Mouse (Mus musculus): ENCODE results near the gene Gpr62.

The Gpr62 gene

GRCm38 (mm10) chr9:106475046-106475445 is 9.3 kb upstream of the Gpr62 start:
- CTCF ChIA-PET: interaction anchor here (0.6 kb wide), 1 partner anchor 176 kb away, joined by 5 read pairs; no protein-coding TSS in a partner anchor

GRCm38 (mm10) chr9:106474456-106474855 is 8.7 kb upstream of the Gpr62 start:
- CTCF ChIA-PET: interaction anchor here (0.6 to 1.1 kb wide), 5 partner anchors 29 to 1074 kb away, joined by 3 to 8 read pairs (median 3); no protein-coding TSS in a partner anchor

- CTCF ChIA-PET: interaction anchor here (0.6 to 1.1 kb wide), 3 partner anchors 28 to 1074 kb away, joined by 3 to 8 read pairs (median 3); no protein-coding TSS in a partner anchor
Measured at GRCm38 (mm10) chr9:106473753-106474105, 8.0 kb upstream of the Gpr62 start.

- CTCF ChIA-PET: interaction anchor here (1.1 kb wide), 1 partner anchor 1075 kb away, joined by 3 read pairs; no protein-coding TSS in a partner anchor
Measured at GRCm38 (mm10) chr9:106473081-106473752, 7.5 kb upstream of the Gpr62 start.

GRCm38 (mm10) chr9:106472321-106472720 is 6.6 kb upstream of the Gpr62 start:
- CTCF ChIA-PET: no interaction called here

GRCm38 (mm10) chr9:106471892-106472291 is 6.2 kb upstream of the Gpr62 start:
- CTCF ChIA-PET: no interaction called here

- CTCF ChIA-PET: no interaction called here
Measured at GRCm38 (mm10) chr9:106470991-106471750, 5.4 kb upstream of the Gpr62 start.

- CTCF ChIA-PET: interaction anchor here (0.6 kb wide), 1 partner anchor 737 kb away, joined by 3 read pairs; no protein-coding TSS in a partner anchor
Measured at GRCm38 (mm10) chr9:106469776-106470175, 4.0 kb upstream of the Gpr62 start.

- CTCF ChIA-PET: no interaction called here
Measured at GRCm38 (mm10) chr9:106469317-106469716, 3.6 kb upstream of the Gpr62 start.

- CTCF ChIA-PET: interaction anchor here (0.6 kb wide), 2 partner anchors 29 to 79 kb away, joined by 3 read pairs; no protein-coding TSS in a partner anchor
Measured at GRCm38 (mm10) chr9:106467746-106468145, 2.0 kb upstream of the Gpr62 start.

- CTCF ChIA-PET: no interaction called here
Measured at GRCm38 (mm10) chr9:106466721-106467120, 983 bp upstream of the Gpr62 start.

GRCm38 (mm10) chr9:106464751-106465541 is 792 bp downstream of the Gpr62 start:
- CTCF ChIA-PET: no interaction called here

- CTCF ChIA-PET: no interaction called here
Measured at GRCm38 (mm10) chr9:106463122-106464063, 2.3 kb downstream of the Gpr62 start.

GRCm38 (mm10) chr9:106462430-106462800 is 3.3 kb downstream of the Gpr62 start:
- CTCF ChIA-PET: no interaction called here

- CTCF ChIA-PET: no interaction called here
Measured at GRCm38 (mm10) chr9:106461641-106462429, 3.9 kb downstream of the Gpr62 start.

- CTCF ChIA-PET: no interaction called here
Measured at GRCm38 (mm10) chr9:106461026-106461415, 4.7 kb downstream of the Gpr62 start.

- CTCF ChIA-PET: interaction anchor here (0.6 kb wide), 1 partner anchor 17 kb away, joined by 12 read pairs; no protein-coding TSS in a partner anchor
Measured at GRCm38 (mm10) chr9:106460401-106461025, 5.2 kb downstream of the Gpr62 start.

GRCm38 (mm10) chr9:106459946-106460345 is 5.8 kb downstream of the Gpr62 start:
- CTCF ChIA-PET: no interaction called here

- CTCF ChIA-PET: no interaction called here
Measured at GRCm38 (mm10) chr9:106457920-106458319, 7.8 kb downstream of the Gpr62 start.

GRCm38 (mm10) chr9:106457163-106457559 is 8.6 kb downstream of the Gpr62 start:
- CTCF ChIA-PET: no interaction called here

All from spleen, embryonic (tissue).